In the genomic region with DNA sequence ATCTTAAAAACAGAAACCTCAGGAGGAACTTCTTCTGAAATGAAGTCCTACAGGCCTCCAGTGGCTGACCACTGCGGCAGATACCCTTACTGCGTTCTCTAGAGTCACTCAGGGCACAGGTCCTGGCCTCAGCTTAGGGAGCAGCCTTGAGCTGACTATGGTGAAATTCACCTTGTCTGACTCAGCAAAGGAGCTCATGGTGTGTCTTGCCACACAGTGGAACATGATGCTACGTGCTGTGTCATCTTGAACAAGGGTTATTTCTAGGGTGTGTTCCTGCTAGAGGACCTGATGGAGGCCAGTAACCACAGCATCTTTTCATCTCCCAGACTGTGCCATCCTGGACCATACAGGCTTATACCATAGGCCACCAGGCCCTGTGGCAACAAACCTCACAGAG, we compare ENCODE assay signal across 28 mouse cellular contexts.
DNase-seq lines count a peak whose midpoint lies in the region; ATAC-seq and TF ChIP-seq lines count a peak whose summit lies in the region.
"Had no signal": no experiment of that assay in that cellular context is flagged by ENCODE, and none has a peak within 500 bp of the region (broad histone marks: within the 10 kb centered on the region; RNA-seq: fewer than 3 reads in every experiment).

No protein-coding gene starts in this region.

- no peak overlapping the region for H3K4me2 ChIP-seq in intestine, embryonic 14.5 days (ENCODE audit: low read length)
- no peak overlapping the region for H3K4me2 ChIP-seq in intestine, embryonic 15.5 days (replicated peaks)
- H3K4me2 ChIP-seq: forebrain, embryonic 15.5 days; hindbrain, embryonic 15.5 days; liver, embryonic 11.5 days; neural tube, embryonic 12.5 days had no signal

- H3K9ac ChIP-seq in intestine, embryonic 14.5 days (ENCODE audit: low read length), result no peak overlapping the region
- no peak overlapping the region for H3K9ac ChIP-seq in intestine, embryonic 15.5 days
- H3K9ac ChIP-seq: forebrain, embryonic 15.5 days; hindbrain, embryonic 15.5 days; neural tube, embryonic 12.5 days had no signal

- no peak for ATAC-seq in intestine, embryonic 14.5 days (replicated peaks; ENCODE audit: low FRiP score, low TSS enrichment, low read depth)
- ATAC-seq in intestine, embryonic 15.5 days, result no peak
- no peak for ATAC-seq in CD4-positive, CD25-positive, alpha-beta regulatory T cell, adult 4 months
- no peak for ATAC-seq in activated CD4-positive, CD25-positive, alpha-beta regulatory T cell, adult 4 months
- ATAC-seq: forebrain, embryonic 15.5 days; intestine, embryonic 16.5 days; Patski had no signal

- H3K27me3 ChIP-seq in intestine, embryonic 14.5 days (replicated peaks; ENCODE audit: control insufficient read depth, insufficient read depth, low read length), result no peaks in the 10 kb centered on the region
- no peaks in the 10 kb centered on the region for H3K27me3 ChIP-seq in intestine, embryonic 15.5 days (replicated peaks)
- H3K27me3 ChIP-seq in C2C12 (ENCODE audit: control insufficient read depth, insufficient read depth, insufficient read length), result no peaks in the 10 kb centered on the region
- H3K27me3 ChIP-seq in limb, embryonic 10.5 days (ENCODE audit: low read depth, poor library complexity, severe bottlenecking), result no peaks in the 10 kb centered on the region
- H3K27me3 ChIP-seq in hindbrain, embryonic 10.5 days (ENCODE audit: insufficient read depth, poor library complexity, severe bottlenecking), result no peaks in the 10 kb centered on the region
- H3K27me3 ChIP-seq: CH12.LX; forebrain, embryonic 15.5 days; hindbrain, embryonic 15.5 days; neural tube, embryonic 12.5 days; Patski had no signal

- H3ac ChIP-seq in C2C12 (ENCODE audit: control insufficient read depth, insufficient read length, low read depth), result no peak overlapping the region

- H3K36me3 ChIP-seq in intestine, embryonic 14.5 days (ENCODE audit: control insufficient read depth, insufficient read depth, low read length), result no peaks in the 10 kb centered on the region
- H3K36me3 ChIP-seq in intestine, embryonic 15.5 days, result no peaks in the 10 kb centered on the region
- no peaks in the 10 kb centered on the region for H3K36me3 ChIP-seq in C2C12 (ENCODE audit: control insufficient read depth, insufficient read depth)
- H3K36me3 ChIP-seq in limb, embryonic 10.5 days, result no peaks in the 10 kb centered on the region
- no peaks in the 10 kb centered on the region for H3K36me3 ChIP-seq in hindbrain, embryonic 10.5 days
- H3K36me3 ChIP-seq: embryonic facial prominence, embryonic 10.5 days; forebrain, embryonic 15.5 days; heart, embryonic 10.5 days; hindbrain, embryonic 15.5 days; neural tube, embryonic 12.5 days had no signal

- peak overlapping the region; percentile 51; the same call in 1 of the 2 replicates for H3K27ac ChIP-seq in intestine, embryonic 14.5 days (ENCODE audit: low read depth)
- H3K27ac ChIP-seq in intestine, embryonic 15.5 days, result no peak overlapping the region
- peak overlapping the region; percentile 65; the same call in 1 of the 2 replicates for H3K27ac ChIP-seq in limb, embryonic 10.5 days
- H3K27ac ChIP-seq in hindbrain, embryonic 10.5 days, result no peak overlapping the region
- H3K27ac ChIP-seq: embryonic facial prominence, embryonic 10.5 days; forebrain, embryonic 15.5 days; heart, embryonic 10.5 days; hindbrain, embryonic 15.5 days; neural tube, embryonic 12.5 days had no signal

- no peaks in the 10 kb centered on the region for H3K79me2 ChIP-seq in C2C12 (ENCODE audit: control insufficient read depth, insufficient read depth)

- H3K4me3 ChIP-seq in intestine, embryonic 14.5 days (ENCODE audit: low read depth, low read length), result no peak overlapping the region
- H3K4me3 ChIP-seq in intestine, embryonic 15.5 days (replicated peaks), result no peak overlapping the region
- H3K4me3 ChIP-seq in C2C12 (ENCODE audit: insufficient read depth, poor library complexity, severe bottlenecking), result no peak overlapping the region
- no peak overlapping the region for H3K4me3 ChIP-seq in limb, embryonic 10.5 days
- H3K4me3 ChIP-seq in hindbrain, embryonic 10.5 days, result no peak overlapping the region
- H3K4me3 ChIP-seq: embryonic facial prominence, embryonic 10.5 days; forebrain, embryonic 15.5 days; heart, embryonic 10.5 days; hindbrain, embryonic 15.5 days; neural tube, embryonic 12.5 days had no signal

- DNase-seq in intestine, embryonic 14.5 days (ENCODE audit: low spot score), result no peak
- peak; percentile 75 for DNase-seq in 416B (ENCODE audit: low read depth)
- DNase-seq in limb, embryonic 10.5 days (ENCODE audit: low spot score), result no peak
- DNase-seq in hindbrain, embryonic 10.5 days (ENCODE audit: low spot score), result no peak
- DNase-seq: cerebellum, adult 9-10 months; heart, postnatal 4 days; kidney, postnatal 10 days; left cerebral cortex, postnatal 4 days; lung, adult 18-20 months; lung, postnatal 10 days; midbrain, embryonic 14.5 days; retina, postnatal 1 day; right cerebral cortex, postnatal 25 days; thymus, postnatal 14 days had no signal

- WGBS in intestine, embryonic 14.5 days, result 85% methylated on average over 3 of the region's 3 CpGs
- WGBS in intestine, embryonic 15.5 days, result 89% methylated on average over 3 of the region's 3 CpGs
- WGBS in limb, embryonic 10.5 days, result 96% methylated on average over 3 of the region's 3 CpGs
- WGBS in hindbrain, embryonic 10.5 days, result 88% methylated on average over 3 of the region's 3 CpGs

- no peak for TF ChIP-seq CTCF in C2C12 (IDR thresholded peaks at IDR 0.05; ENCODE audit: control insufficient read depth, insufficient read depth, insufficient read length)

- H3K4me1 ChIP-seq in intestine, embryonic 14.5 days (replicated peaks; ENCODE audit: control insufficient read depth, insufficient read depth, low read length), result peaks cover 15% of the 10 kb centered on the region
- 0 out of 2 replicates have a peak, but pooled peaks cover 2% of the 10 kb centered on the region for H3K4me1 ChIP-seq in intestine, embryonic 15.5 days (replicated peaks)
- H3K4me1 ChIP-seq in limb, embryonic 10.5 days, result peaks cover 36% of the 10 kb centered on the region
- no peaks in the 10 kb centered on the region for H3K4me1 ChIP-seq in hindbrain, embryonic 10.5 days (replicated peaks)
- H3K4me1 ChIP-seq: forebrain, embryonic 15.5 days; heart, embryonic 10.5 days; hindbrain, embryonic 15.5 days; neural tube, embryonic 12.5 days had no signal

- no peaks in the 10 kb centered on the region for H3K79me3 ChIP-seq in C2C12 (ENCODE audit: low read depth)

- no peaks in the 10 kb centered on the region for H3K9me3 ChIP-seq in intestine, embryonic 14.5 days (ENCODE audit: control insufficient read depth, low read length)
- H3K9me3 ChIP-seq in intestine, embryonic 15.5 days, result no peaks in the 10 kb centered on the region
- no peaks in the 10 kb centered on the region for H3K9me3 ChIP-seq in limb, embryonic 10.5 days (replicated peaks)
- no peaks in the 10 kb centered on the region for H3K9me3 ChIP-seq in hindbrain, embryonic 10.5 days
- H3K9me3 ChIP-seq: embryonic facial prominence, embryonic 10.5 days; forebrain, embryonic 15.5 days; G1E; heart, embryonic 10.5 days; hindbrain, embryonic 15.5 days; neural tube, embryonic 12.5 days had no signal

TF ChIP-seq in C2C12, 6 proteins besides CTCF, POLR2A, EP300 and RAD21:
- TF ChIP-seq CEBPB (IDR thresholded peaks at IDR 0.05; ENCODE audit: low read depth) (peak; percentile 3), MYOD1 (IDR thresholded peaks at IDR 0.05; ENCODE audit: control insufficient read depth, insufficient read length, low read depth) (no peak)

Comparison
In these comparisons a context has a peak if more than half of its experiments do, and no peak if none do; other contexts are left out.
1. H3K27ac ChIP-seq: peak in intestine, embryonic 14.5 days (single experiment) and limb, embryonic 10.5 days (single experiment); none in intestine, embryonic 15.5 days (single experiment) and hindbrain, embryonic 10.5 days (single experiment).